Mouse (Mus musculus) cerebellum, postnatal 36 days (tissue): Measurements from ENCODE around the gene Atn1.

ENCODE experiments used
- DNase-seq, 2 experiments: peaks; one replicate each; pipeline ENCODE4 v3.0.0; 2021 to 2022; ENCODE audit warnings: mixed read lengths in 2 of 2

Gene Atn1

GRCm38 (mm10) chr6:124740211-124740887 lies 16.0 kb downstream of the Atn1 start:
- peak in 1 of 2 experiments; percentile 70 for DNase-seq

GRCm38 (mm10) chr6:124739231-124739796 lies 17.0 kb downstream of the Atn1 start:
- DNase-seq: no peak

GRCm38 (mm10) chr6:124738511-124739023 lies 17.8 kb downstream of the Atn1 start, which contains the start of gene Ptpn6:
Gene Ptpn6 (minus strand): TSS chr6:124738714.
- DNase-seq: no peak

- no peak for DNase-seq
Observed at GRCm38 (mm10) chr6:124737040-124737439, 19.3 kb downstream of the Atn1 start.

GRCm38 (mm10) chr6:124734417-124734816 lies 21.9 kb downstream of the Atn1 start:
- no peak for DNase-seq

- no peak for DNase-seq
Observed at GRCm38 (mm10) chr6:124732476-124733370, 23.6 kb downstream of the Atn1 start.

GRCm38 (mm10) chr6:124731038-124731437 lies 25.3 kb downstream of the Atn1 start:
- DNase-seq: no peak

GRCm38 (mm10) chr6:124729850-124730705 lies 26.2 kb downstream of the Atn1 start:
- DNase-seq: no peak

GRCm38 (mm10) chr6:124728621-124729020 lies 27.7 kb downstream of the Atn1 start:
- DNase-seq: no peak

- DNase-seq: no peak
Observed at GRCm38 (mm10) chr6:124724472-124724871, 31.9 kb downstream of the Atn1 start.

GRCm38 (mm10) chr6:124723541-124723940 lies 32.8 kb downstream of the Atn1 start:
- DNase-seq: no peak

- DNase-seq: no peak
Observed at GRCm38 (mm10) chr6:124722876-124723473, 33.3 kb downstream of the Atn1 start.

- DNase-seq: no peak
Observed at GRCm38 (mm10) chr6:124720904-124721303, 35.4 kb downstream of the Atn1 start.

- no peak for DNase-seq
Observed at GRCm38 (mm10) chr6:124719354-124719978, 36.9 kb downstream of the Atn1 start.

GRCm38 (mm10) chr6:124718703-124719102 lies 37.6 kb downstream of the Atn1 start:
- DNase-seq: no peak

- DNase-seq: no peak
Observed at GRCm38 (mm10) chr6:124717968-124718367, 38.4 kb downstream of the Atn1 start.

GRCm38 (mm10) chr6:124716864-124717490 lies 39.3 kb downstream of the Atn1 start:
- peak; percentile 32 to 42 for DNase-seq

- no peak for DNase-seq
Observed at GRCm38 (mm10) chr6:124712918-124713317, 43.4 kb downstream of the Atn1 start.

GRCm38 (mm10) chr6:124711824-124712782 lies 44.2 kb downstream of the Atn1 start, which contains the start of the genes Emg1 and Phb2:
Gene Emg1 (minus strand): TSS chr6:124712178.
Gene Phb2 (plus strand): TSS chr6:124712336.
- peak; percentile 96 to 97 for DNase-seq
